Mouse (Mus musculus) olfactory bulb, adult 2 months (tissue): ENCODE measurements around the gene Exoc6.

ENCODE experiments used
- CTCF ChIP-seq: fragments of 200-500 bp; IDR thresholded peaks from 2 replicates; pipeline ENCODE4 v1.5.1; 2012; ENCODE audit warnings: low read depth, mild to moderate bottlenecking, low read length, moderate library complexity; ENCODE audit not compliant: insufficient read depth
- POLR2A ChIP-seq: fragments of 200-500 bp; IDR thresholded peaks from 2 replicates; pipeline ENCODE4 v1.6.1; 2012; ENCODE audit warnings: mild to moderate bottlenecking, low read depth, low read length, moderate library complexity; ENCODE audit not compliant: insufficient read depth

DNA sequence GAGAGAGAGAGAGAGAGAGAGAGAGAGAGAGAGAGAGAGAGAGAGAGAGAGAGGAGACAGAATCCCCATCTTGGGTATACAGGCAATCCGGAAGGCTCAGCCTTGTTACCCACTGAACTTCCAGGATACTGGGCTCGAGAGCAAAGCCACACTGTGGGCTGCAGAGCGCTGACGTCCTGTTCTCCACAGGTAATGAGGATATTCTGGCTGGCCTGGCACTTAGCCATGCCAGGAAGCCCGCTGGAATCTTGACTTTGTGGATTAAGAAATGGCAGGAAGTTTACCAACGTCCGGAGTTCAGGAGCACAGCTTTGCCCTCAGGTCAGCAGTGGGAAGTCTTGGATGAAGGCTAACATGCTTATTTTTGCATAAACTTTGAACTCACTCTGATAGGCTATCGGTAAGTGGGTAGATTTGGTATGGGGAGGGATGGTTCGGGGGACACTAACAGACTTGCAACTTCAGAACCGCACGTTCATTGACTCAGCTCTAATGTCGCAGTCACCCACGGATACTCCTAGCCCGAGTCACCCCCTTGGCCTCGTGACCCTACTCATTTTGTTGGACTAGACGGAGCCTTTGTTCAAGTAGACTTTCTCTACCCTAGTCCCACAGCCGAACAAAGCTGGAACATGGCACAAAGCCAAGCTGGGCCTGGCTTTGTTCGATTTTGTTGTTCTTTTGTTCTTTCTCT lies 29.3 kb upstream of the Exoc6 start:
- TF ChIP-seq CTCF (no peak), POLR2A (no peak)
